Mouse (Mus musculus) heart, postnatal 0 days (tissue): ENCODE data around the gene Myh7b. TPM values are rescaled to one million over a fixed set of nuclear protein-coding genes. Genes with fewer than 3 reads are reported as not detected.

Experiments
- ATAC-seq: fragments of 200-750 bp; cut with Nextera tagmentation; 2 replicates; pipeline ENCODE4 v1.8.0; 2017; ENCODE audit warnings: low read depth, moderate number of reproducible peaks, moderate library complexity; ENCODE audit not compliant: insufficient read depth
- DNase-seq: peaks from one replicate; pipeline ENCODE4 v3.0.0-alpha.2; 2016; ENCODE audit warnings: low spot score
- H3K27ac ChIP-seq: fragments of 300-500 bp; sonication (generic); 2 replicates; pipeline ENCODE4 v1.5.1; 2014; ENCODE audit warnings: low read depth, mild to moderate bottlenecking
- H3K27me3 ChIP-seq: fragments of 300-500 bp; sonication (generic); 2 replicates; pipeline ENCODE4 v1.6.1; 2014; ENCODE audit warnings: low read length, mixed read lengths; ENCODE audit not compliant: control insufficient read depth, insufficient read depth
- H3K36me3 ChIP-seq: fragments of 300-500 bp; sonication (generic); replicated peaks from 2 replicates; pipeline ENCODE4 v1.6.1; 2014; ENCODE audit warnings: low read length, mixed read lengths; ENCODE audit not compliant: control insufficient read depth, insufficient read depth
- H3K4me1 ChIP-seq: fragments of 300-500 bp; sonication (generic); 2 replicates; pipeline ENCODE4 v1.6.1; 2014; ENCODE audit warnings: antibody characterized with exemption; ENCODE audit not compliant: control insufficient read depth, insufficient read depth
- H3K4me2 ChIP-seq: fragments of 300-500 bp; sonication (generic); 2 replicates; pipeline ENCODE4 v1.6.1; 2014; ENCODE audit warnings: low read depth, mild to moderate bottlenecking, low read length, moderate library complexity
- H3K4me3 ChIP-seq: fragments of 300-500 bp; sonication (generic); 2 replicates; pipeline ENCODE4 v1.5.1; 2014; ENCODE audit warnings: low read depth, low read length
- H3K9ac ChIP-seq: fragments of 300-500 bp; sonication (generic); replicated peaks from 2 replicates; pipeline ENCODE4 v1.6.1; 2014; ENCODE audit warnings: low read depth, low read length, mixed read lengths
- H3K9me3 ChIP-seq: fragments of 300-500 bp; sonication (generic); replicated peaks from 2 replicates; pipeline ENCODE4 v1.6.1; 2016; ENCODE audit warnings: low read length; ENCODE audit not compliant: control insufficient read depth
- CTCF ChIP-seq: IDR thresholded peaks from 2 replicates; pipeline ENCODE4 v1.5.1; 2016; ENCODE audit warnings: antibody characterized with exemption, control low read depth, low read depth
- EP300 ChIP-seq: IDR thresholded peaks from 2 replicates; pipeline ENCODE4 v1.6.1; 2016; ENCODE audit warnings: antibody characterized with exemption, low read depth
- WGBS: fragments of 180-500 bp; shearing (Covaris S2); extraction: QIAGEN DNeasy Blood & Tissue Kit; methylation state at CpG from one replicate; pipeline ENCODE4 v1.1.7; 2014; 5-methylcytosine and 5-hydroxymethylcytosine counted together
- polyA plus RNA-seq: library from polyadenylated mRNA; unstranded; fragments of >200 nt; fragmentation: Nextera tagmentation; extraction: Ambion mirVana; gene quantifications from 2 replicates; pipeline ENCODE4 v1.2.1, GENCODE M21; 2015
- total RNA-seq: library from RNA; depleted of rRNA; stranded (reverse); fragments of >200 nt; gene quantifications from 2 replicates; pipeline ENCODE4 v1.2.3, GENCODE M21; 2014; ENCODE audit warnings: low replicate concordance

Gene Myh7b
- total and polyA plus RNA-seq, 2 experiments from 2014 or later = 12.5 to 48.4 TPM

- ATAC-seq = no peak; the same call in 1 of the 2 replicates
- no peak overlapping the region for H3K4me2 ChIP-seq
- TF ChIP-seq EP300 = no peak
- TF ChIP-seq CTCF = no peak
- no peaks in the 10 kb centered on the region for H3K4me1 ChIP-seq
- 81% methylated on average over 8 of the region's 8 CpGs for WGBS
- H3K36me3 ChIP-seq = peaks cover 94% of the 10 kb centered on the region
- 0 out of 2 replicates have a peak overlapping the region, but pooled peaks have one; percentile 65 for H3K27ac ChIP-seq
- no peaks in the 10 kb centered on the region for H3K9me3 ChIP-seq
- no peaks in the 10 kb centered on the region for H3K27me3 ChIP-seq
- peak; percentile 16 for DNase-seq
- no peak overlapping the region for H3K9ac ChIP-seq
- H3K4me3 ChIP-seq = no peak overlapping the region
These were observed 24.9 kb downstream of the Myh7b start for GRCm38 (mm10) chr2:155635961-155636360.

GRCm38 (mm10) chr2:155636881-155637280 lies 25.9 kb downstream of the Myh7b start:
- DNase-seq = no peak
- Histone ChIP-seq H3K27me3 (no peaks in the 10 kb centered on the region), H3K4me1 (no peaks in the 10 kb centered on the region), H3K36me3 (peaks cover 94% of the 10 kb centered on the region), H3K4me2 (no peak overlapping the region), H3K4me3 (no peak overlapping the region), H3K9ac (no peak overlapping the region), H3K9me3 (no peaks in the 10 kb centered on the region), H3K27ac (no peak overlapping the region)
- TF ChIP-seq CTCF = no peak
- TF ChIP-seq EP300 = no peak
- no peak for ATAC-seq

GRCm38 (mm10) chr2:155637411-155637810 lies 26.4 kb downstream of the Myh7b start:
- Histone ChIP-seq H3K4me2 (no peak overlapping the region), H3K9ac (no peak overlapping the region), H3K4me1 (no peaks in the 10 kb centered on the region), H3K4me3 (no peak overlapping the region), H3K27me3 (no peaks in the 10 kb centered on the region), H3K36me3 (peaks cover 94% of the 10 kb centered on the region), H3K27ac (no peak overlapping the region), H3K9me3 (no peaks in the 10 kb centered on the region)
- TF ChIP-seq CTCF (no peak), EP300 (no peak)
- 67% methylated on average over 4 of the region's 4 CpGs for WGBS
- DNase-seq (no peak), ATAC-seq (no peak)

- Histone ChIP-seq H3K36me3 (peaks cover 92% of the 10 kb centered on the region), H3K4me1 (no peaks in the 10 kb centered on the region), H3K9ac (no peak overlapping the region), H3K27me3 (no peaks in the 10 kb centered on the region), H3K9me3 (no peaks in the 10 kb centered on the region), H3K4me3 (no peak overlapping the region), H3K4me2 (no peak overlapping the region), H3K27ac (no peak overlapping the region)
- TF ChIP-seq CTCF (no peak), EP300 (no peak)
- ATAC-seq = no peak
- DNase-seq = no peak
- WGBS = 83% methylated on average over 6 of the region's 6 CpGs
These were observed 29.6 kb downstream of the Myh7b start for GRCm38 (mm10) chr2:155640656-155641055.

GRCm38 (mm10) chr2:155641540-155642472 lies 30.8 kb downstream of the Myh7b start:
- Histone ChIP-seq H3K36me3 (peaks cover 89% of the 10 kb centered on the region), H3K9me3 (no peaks in the 10 kb centered on the region), H3K27me3 (no peaks in the 10 kb centered on the region), H3K27ac (no peak overlapping the region), H3K9ac (no peak overlapping the region), H3K4me1 (no peaks in the 10 kb centered on the region), H3K4me3 (no peak overlapping the region), H3K4me2 (no peak overlapping the region)
- TF ChIP-seq EP300 (no peak), CTCF (no peak)
- 76% methylated on average over 18 of the region's 18 CpGs for whole genome bisulfite sequencing
- ATAC-seq (no peak), DNase-seq (no peak)
